Mouse (Mus musculus): Measurements from ENCODE around the gene Brd3os.

The Brd3os gene

GRCm38 (mm10) chr2:27441767-27442707, at the start of gene Brd3os:
Brd3os (plus strand) TSS chr2:27442324.
- DNase-seq = peak; percentile 98

- no peak for DNase-seq
These were observed 47.8 kb upstream of the Brd3os start for GRCm38 (mm10) chr2:27394158-27394832.

GRCm38 (mm10) chr2:27396656-27397440, 45.3 kb upstream of the Brd3os start:
- DNase-seq = no peak

GRCm38 (mm10) chr2:27400083-27400482, 42.0 kb upstream of the Brd3os start:
- DNase-seq = no peak

DNA sequence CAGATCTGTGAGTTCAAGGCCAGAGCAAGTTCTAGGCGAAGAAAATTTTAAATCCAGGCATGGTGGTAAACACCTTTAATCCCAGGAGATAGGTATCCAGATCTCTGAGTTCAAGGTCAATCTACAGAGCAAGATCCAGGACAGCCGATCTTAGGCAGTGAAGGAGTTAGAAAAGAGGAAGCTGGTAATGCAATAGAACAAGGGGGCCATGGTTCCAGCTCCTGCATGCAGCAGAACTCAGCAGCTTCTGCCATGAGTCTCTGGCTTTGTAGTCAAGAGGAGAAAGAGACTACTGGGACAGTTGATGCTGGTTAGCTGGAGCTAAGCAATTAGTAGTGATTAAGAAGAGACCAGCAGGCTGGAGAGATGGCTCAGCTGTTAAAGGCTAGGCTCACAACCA, 40.6 kb upstream of the Brd3os start:
- DNase-seq = no peak

DNA sequence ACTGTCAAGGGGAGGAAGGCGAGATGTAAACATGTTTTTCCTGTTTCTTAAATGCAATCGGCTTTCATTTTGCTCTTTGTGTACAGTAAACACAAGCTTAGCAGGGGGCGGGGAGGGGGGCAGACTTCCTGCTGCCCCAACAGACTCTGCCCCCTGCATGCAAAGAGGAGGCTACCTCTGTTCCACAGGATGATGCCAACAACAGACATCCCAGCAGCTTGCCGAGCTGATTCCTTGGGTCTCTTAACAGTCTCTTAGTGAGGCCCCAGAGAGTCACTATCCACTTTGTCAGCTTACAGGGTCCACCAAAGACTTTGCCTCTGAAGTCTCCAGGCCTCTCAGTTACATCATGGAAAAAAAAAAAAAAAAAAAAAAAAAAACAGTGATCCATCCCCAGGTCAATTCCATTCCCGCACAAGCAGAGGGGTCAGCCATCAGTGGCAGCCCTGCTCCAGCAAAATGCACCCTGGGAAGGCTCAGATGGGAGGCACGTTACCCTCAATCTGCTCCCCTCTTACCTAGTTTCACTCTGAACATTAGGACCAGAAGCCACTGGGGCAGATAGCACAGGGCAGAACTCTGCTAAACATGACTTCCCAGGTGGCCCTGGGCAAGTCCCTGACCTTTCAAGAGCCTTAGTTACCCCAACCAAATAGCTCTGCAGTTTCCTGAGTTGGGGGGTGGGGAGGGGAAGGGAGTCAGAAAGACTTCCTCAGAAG, 37.6 kb upstream of the Brd3os start:
- no peak for DNase-seq

DNA sequence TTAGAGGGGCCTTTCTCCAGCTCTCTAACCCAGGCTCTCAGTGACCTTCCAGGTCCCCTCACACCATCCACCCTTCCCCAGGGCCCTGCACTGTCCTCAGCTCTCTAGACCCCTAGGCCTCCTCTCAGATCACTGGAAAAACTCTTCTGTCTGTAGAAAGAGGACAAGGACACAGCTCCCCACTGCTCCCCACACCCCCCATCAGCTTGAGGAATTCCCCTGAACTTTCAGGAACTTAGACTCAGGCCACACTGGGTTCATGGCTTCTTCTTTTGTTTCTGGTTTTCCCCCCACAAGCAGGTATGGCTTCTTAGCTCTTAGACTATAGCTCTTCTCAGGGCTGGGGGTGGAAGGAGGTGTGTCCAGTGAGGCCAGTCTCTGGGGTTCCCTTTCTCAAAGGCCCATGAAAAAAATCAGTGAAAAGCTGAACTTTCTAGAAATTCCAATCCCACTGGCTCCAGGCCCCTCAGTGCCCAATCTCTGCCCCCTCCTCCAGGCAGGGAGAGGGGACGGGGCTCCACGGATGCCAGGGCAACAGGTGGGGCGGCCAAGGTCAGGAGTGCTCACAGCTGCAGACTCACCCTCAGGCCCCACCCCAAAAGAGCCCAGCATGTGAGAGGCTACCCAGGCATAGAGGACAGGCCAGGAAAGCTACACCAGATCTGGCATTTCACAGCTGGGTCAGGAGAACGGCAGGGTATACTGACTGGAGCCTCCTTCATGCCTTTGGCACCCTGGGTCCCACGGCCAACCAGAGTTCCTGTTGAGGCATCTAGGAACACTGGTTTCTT, 36.8 kb upstream of the Brd3os start:
- no peak for DNase-seq

- DNase-seq = no peak
These were observed 35.2 kb upstream of the Brd3os start for GRCm38 (mm10) chr2:27406928-27407327.

DNA sequence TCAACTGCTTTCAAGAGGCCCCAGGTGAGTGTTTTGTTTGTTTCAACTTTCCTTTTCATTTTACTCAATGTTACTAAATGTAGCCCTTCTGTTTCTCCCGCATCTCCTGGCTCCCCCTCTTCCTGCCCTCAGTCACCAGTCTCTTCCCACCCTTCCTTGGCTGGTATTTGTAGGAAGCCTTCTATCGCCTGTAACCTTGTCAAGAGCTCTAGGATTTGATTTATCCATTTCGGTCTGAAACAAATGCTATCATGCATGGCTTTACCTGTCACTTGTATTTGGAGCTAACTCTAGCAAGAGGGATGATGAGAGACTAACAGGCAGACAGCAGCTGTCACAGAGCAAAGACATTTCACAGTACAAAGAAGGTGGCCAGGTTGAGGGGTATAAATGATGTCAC, 33.9 kb upstream of the Brd3os start:
- DNase-seq = no peak

- DNase-seq = no peak
These were observed 31.5 kb upstream of the Brd3os start for GRCm38 (mm10) chr2:27410518-27411140.

- peak; percentile 65 to 76 for DNase-seq
These were observed 30.4 kb upstream of the Brd3os start for GRCm38 (mm10) chr2:27411688-27412174.

GRCm38 (mm10) chr2:27412245-27412800, 29.8 kb upstream of the Brd3os start:
- DNase-seq = no peak

DNA sequence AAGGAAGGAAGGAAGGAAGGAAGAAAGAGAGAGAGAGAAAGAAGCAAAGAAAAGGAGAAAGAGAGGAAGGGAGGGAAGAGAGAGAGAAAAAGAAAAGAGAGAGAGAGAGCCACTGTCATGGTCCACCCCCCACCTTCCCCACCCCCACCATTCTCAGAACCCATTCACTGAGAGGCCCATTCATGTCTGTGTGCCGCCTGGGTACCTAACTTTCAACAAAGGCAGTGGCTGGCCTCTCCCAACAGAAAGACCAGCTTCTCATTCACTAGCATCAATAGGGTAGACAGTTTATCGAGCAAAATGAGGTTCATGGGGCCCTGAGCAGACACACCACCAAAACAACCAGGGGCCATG, 28.6 kb upstream of the Brd3os start:
- no peak for DNase-seq

DNA sequence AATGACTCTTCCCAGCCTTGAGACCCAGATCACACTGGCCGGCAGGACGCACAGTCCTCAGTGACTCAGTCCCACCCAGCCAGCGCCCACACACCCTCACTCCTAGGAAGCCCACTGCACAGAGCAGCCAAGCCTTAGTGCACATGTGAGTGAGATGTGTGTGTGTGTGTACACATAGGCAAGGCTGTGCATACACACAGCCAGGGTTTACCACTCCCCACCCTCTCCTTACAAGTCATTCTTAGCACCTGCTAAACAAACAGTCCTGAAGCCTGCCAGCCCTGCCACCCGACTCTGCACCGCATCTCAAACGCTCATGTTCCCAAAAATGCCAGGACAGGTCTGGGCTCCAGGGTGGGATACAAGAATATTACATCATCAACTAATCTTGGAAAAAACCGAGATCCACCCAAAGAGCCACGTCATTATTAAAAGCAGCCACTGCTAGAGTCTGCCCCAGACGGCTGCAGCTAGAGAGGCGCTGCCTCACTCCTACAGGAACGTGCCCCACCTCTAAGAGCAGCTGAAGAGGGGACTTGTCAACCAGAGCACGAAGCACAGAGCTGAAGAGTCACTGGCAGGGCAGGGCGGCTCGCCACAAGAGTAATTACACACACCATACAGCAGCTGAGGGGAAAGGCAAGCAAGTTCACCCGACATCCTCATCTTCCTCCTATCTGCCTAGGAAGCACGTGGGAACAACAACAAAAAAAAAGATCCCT, 28.0 kb upstream of the Brd3os start:
- peak in 1 of 2 experiments; percentile 51 for DNase-seq

DNA sequence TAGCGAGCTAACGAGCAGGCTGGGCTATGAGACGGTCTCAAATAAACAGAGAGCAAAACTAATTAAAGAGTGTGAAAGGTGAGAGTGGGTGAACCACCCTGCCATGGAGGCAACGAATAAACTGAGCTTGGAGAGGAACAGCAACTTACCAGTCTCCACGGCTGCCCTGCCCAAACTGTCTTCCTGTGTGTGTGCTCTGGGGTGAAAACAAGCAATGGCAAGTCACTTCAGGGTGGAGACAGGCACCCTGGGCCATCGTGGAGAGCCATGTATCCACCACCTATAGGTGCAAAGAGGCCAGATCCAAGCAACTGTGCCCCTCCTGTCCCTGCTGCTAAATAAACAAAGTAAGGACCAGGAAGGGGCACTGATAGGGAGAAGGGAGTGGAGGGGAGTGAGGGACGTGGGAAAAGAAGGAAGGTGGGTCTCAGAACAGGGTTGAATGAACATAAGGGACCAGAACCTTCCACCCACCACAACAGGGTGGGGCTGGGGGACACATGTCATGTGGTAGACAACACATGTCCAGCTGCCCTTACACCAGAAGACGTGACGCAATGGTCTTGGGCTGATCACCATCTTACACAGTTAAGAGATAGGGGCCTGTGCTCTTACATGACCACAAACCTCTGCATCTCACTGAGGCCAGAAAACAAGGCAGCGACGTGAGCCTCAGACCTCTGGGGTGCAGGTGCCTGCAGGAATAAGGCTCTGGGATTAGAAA, 26.9 kb upstream of the Brd3os start:
- no peak for DNase-seq

GRCm38 (mm10) chr2:27416425-27416824, 25.7 kb upstream of the Brd3os start:
- no peak for DNase-seq

- DNase-seq = no peak
These were observed 24.4 kb upstream of the Brd3os start for GRCm38 (mm10) chr2:27417648-27418153.

GRCm38 (mm10) chr2:27418577-27419070, 23.5 kb upstream of the Brd3os start:
- peak; percentile 51 to 69 for DNase-seq

Measured in kidney, postnatal 4 days (tissue).